Mouse (Mus musculus) thymus, postnatal 0 days (tissue): ENCODE results near the gene Arhgap27. TPM values are rescaled to one million over a fixed set of nuclear protein-coding genes. Genes with fewer than 3 reads are reported as not detected.
"Not testable (repeated sequence)": the region's sequence is repeated elsewhere in the genome, so short reads cannot be mapped to it uniquely, and the experiment has no call there.

Source experiments
- DNase-seq: peaks from one replicate; pipeline ENCODE4 v3.0.0-alpha.2; 2015; ENCODE audit warnings: low spot score
- polyA plus RNA-seq: library from polyadenylated mRNA; unstranded; fragments of >200 nt; fragmentation: Nextera tagmentation; extraction: Ambion mirVana; gene quantifications from 2 replicates; pipeline ENCODE4 v1.2.1, GENCODE M21; 2015

Gene Arhgap27
- polyA plus RNA-seq: 20.0 and 20.4 TPM in 2 replicates

DNA sequence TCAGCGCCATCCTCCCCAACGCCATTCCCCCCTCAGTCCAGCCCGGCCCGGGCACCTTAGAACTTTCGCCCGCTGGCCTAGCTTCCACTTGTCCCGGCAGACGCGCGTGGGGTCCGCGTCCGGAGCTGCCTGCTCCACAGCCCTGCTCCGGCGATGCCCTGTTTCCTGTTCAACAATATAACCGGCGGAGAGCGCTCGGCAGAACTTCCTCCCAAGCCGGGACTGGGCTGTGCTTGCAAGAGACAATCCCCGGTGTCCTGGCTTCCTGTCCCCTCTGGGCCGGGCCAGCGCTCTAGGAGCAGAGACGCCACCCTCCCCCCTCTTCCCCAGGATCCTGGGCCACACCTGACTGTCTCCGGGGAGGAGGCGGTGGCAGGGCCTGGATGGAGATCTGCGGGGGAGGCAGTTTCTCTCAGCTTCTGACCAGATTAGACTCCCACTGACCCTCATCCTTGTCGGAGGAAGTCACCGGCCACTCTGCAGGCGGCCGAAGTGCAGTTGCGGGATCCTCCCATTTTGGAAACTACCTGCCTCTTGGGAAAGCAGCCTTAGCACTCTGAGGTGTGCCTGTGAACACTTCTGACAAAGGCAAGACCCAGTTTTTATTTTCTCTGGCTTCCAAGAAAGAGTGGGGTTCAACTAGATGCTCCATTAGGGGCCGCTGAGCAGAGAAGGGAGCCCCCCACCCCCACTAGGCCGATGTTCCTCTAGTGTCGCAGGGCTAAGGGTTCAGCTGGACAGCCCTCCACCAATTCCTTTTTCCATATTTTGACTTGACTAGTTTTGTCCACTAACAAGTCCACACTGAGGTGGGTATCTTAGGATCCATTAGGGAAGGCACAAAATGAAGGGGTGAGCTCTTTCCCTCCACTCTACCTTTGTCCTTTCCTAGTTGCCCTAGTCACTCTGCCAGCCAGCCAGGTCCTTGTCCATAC, at the start of gene Arhgap27:
Arhgap27 (minus strand) TSS at position 479 of the 935 bp plus-strand sequence.
- peak; percentile 60 for DNase-seq

- no peak for DNase-seq
These were observed 49.5 kb upstream of the Arhgap27 start for GRCm38 (mm10) chr11:103412950-103413423.

DNA sequence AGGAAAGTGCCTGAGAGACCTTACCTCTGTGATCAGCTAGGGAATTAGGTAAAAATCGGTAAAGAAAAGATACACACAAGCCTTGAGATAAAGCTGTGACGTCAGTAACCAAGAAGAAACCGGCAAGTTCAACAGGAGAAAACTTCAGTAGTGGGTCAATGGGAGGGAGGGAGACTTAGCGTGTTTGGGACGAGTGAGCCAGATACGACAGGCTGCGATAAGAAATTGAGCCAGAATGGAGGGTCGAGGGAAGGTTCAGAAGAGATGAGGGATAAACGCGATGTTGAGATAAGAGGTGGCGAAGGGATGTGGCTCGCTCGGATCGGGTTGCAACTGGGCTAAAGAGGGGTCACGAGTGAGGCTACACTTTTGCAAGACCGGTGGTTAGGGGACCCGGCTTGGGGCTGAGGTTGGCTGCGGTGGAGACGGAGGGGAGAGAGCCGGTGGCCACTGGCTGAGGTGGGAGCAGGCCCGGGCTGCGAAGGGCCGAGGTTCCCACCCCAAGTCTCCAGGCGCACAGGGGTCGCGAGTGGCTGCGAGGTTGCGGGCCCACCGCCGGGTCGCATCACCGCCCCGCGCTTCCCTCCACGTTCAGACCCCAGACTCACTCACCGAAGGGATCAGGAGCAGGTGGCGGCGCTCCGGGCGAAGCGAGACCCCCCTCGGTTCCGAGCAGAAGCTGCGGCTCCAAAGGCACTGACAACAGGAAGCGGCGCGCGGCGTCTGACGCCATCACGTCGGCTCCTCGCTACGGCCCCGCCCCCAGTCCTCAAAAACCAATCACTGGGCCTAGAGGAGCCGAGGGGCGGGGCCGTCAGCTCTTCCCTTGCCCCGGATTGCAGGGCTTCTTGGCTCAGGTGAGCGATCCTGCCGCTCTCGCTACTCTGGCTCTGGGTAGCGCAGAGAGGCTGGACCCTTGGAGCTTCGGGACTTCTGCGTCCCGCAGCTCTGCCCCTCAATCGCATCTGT, 48.8 kb upstream of the Arhgap27 start, which contains the start of gene Plekhm1:
Plekhm1 (minus strand) TSS at position 707 of the 969 bp plus-strand sequence.
- DNase-seq: peak; percentile 97

- DNase-seq: no peak
These were observed 47.8 kb upstream of the Arhgap27 start for GRCm38 (mm10) chr11:103411301-103411700.

GRCm38 (mm10) chr11:103408880-103409279, 45.4 kb upstream of the Arhgap27 start:
- DNase-seq: no peak

DNA sequence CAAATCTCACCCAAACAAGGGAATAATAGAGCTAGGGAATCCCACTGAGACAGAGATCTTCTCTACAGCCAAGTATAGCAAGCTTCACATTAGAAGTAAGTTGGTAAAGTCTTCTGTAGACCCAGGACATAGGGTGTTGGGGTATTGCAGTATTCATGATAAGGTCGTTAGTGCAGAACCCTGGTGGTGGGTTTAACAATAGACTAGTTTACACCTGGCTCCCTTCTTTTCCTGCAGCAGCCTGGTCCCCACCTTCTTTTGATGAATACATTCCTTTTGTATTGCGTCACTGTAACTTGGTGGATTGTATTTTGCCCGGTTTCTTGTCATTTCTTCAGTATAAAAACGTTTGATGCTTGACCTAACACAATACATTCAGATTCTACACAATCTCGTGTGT, 43.6 kb upstream of the Arhgap27 start:
- not testable (repeated sequence) for DNase-seq

DNA sequence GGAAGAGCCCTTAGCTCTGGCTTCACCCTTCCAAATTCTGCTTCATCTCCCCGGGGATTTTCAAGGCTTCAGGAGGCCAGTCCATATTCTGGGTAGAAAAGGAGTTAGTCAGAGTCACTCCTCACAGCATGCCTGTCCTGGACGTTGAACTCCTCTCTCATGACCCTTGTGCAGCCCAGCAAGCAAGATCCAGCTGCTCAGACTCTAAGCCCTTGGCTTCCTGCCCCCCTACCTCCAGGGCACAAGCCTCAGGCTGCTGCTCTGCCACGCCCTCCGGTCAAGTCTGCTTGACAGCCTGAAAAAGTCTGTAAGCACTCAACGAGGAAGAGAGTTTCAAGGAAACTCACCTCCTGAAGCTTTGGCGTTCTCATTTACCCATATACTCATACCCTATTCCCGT, 43.1 kb upstream of the Arhgap27 start:
- DNase-seq: no peak

DNA sequence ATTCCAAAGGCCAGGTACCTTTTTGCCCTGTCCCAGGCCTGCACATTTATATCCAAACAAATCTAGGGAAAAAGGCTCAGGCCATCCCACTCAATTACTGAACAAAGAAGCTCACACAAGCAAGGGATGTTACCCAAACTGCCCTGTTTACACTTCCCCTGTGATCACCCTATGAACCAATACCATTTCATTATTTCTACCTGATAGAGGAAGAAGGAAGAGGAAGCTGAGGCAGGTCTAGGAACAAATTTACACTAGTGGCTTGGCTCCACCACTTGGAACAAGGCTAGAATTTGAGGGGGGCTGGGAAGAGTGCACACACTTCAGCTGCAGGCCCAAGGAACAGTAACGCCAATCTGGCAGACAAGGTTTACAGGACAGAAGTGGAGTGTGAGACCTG, 42.3 kb upstream of the Arhgap27 start:
- DNase-seq: no peak

- no peak for DNase-seq
These were observed 41.1 kb upstream of the Arhgap27 start for GRCm38 (mm10) chr11:103404618-103405017.

GRCm38 (mm10) chr11:103403776-103404175, 40.3 kb upstream of the Arhgap27 start:
- DNase-seq: no peak

DNA sequence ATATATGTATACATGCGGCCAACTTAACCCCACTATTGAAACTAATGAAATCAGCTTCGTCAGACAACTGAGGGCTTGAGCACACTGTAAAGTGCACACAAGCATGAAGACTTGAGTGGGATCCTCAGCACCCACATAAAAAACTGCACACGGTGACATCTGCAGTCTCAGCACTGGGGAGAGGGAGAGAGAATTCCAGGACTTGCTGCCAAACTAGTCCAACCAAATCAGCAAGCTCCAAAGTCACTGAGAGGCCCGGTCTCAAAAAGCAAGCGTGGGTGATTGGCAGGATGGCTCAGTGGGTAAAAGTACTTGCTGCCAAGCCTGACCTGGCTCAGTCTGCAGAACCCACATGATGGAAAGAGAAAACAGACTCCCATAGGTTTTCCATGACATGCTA, 39.2 kb upstream of the Arhgap27 start:
- no peak for DNase-seq

DNA sequence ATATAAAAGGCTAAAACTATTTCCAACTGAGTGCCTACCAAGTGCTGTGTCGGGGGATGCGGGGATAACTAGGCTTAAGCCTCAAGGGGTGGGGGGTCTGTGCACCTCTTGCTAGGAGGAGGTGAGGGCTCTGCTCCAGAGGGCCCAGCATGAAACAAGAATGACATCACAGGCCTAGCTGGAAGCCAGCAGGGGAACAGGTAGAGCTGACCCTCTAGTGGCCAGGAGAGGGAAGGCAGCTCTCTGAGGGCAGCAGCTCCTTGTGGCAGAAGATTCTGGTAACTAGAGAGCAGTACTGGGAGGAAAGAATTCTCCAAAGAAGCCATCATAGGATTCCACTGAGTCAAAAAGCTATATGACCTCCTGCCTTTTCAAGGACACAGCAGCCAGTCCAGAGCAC, 38.7 kb upstream of the Arhgap27 start:
- DNase-seq: peak; percentile 59

- no peak for DNase-seq
These were observed 36.5 kb upstream of the Arhgap27 start for GRCm38 (mm10) chr11:103399986-103400385.

GRCm38 (mm10) chr11:103399050-103399449, 35.6 kb upstream of the Arhgap27 start:
- peak; percentile 17 for DNase-seq

GRCm38 (mm10) chr11:103396682-103397081, 33.2 kb upstream of the Arhgap27 start:
- DNase-seq: no peak

- no peak for DNase-seq
These were observed 32.7 kb upstream of the Arhgap27 start for GRCm38 (mm10) chr11:103396236-103396635.

DNA sequence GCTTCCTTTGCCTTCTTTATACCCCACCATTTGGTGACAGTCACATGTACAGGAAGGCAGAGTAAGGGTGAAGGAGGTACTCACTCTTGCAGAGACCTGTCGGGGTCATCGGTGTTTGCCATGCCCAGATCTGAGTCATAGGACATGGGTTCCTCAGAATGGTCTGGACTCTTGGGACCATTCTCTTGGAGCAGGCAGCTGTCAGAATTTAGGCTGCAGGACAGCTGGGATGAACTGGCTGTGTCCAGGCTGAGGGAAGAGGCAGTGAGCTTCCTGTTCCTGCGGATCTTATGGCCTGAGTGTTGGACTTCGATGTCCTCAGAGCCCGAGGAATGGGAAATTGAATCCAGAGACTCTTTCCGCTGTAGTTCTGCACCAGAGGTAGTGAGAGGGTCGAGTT, 31.1 kb upstream of the Arhgap27 start:
- no peak for DNase-seq

GRCm38 (mm10) chr11:103394025-103394424, 30.5 kb upstream of the Arhgap27 start:
- no peak for DNase-seq

DNA sequence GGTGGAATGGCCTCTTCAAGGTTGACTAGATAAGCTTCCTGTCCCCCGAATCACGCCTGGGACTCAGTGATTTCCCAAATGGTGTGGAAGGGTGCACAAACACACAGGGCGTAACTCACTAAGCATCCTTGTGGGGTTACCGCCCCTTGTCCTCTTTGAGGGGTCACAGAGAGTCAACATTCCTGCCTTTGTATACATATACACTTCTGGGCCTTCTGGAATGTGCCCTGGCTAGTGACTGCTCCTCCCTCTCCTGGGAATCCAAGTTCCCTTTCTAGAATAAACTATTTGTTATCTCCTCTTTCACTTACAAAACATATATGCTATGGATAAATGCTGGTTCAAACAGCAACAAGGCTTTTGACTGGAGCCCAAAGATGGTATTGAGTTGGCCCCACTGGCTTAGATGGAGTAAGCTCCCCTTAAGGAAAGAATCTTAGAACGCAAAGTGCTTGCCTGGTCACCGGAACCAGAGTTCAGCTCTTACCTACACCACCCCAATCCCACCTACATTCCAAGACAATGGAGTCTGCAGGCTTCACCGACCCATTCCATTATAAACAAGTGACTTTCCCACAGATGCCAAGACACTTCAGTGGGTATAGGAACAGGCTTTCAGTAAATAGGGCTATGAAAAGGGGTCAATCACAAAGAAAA, 24.5 kb upstream of the Arhgap27 start:
- no peak for DNase-seq

DNA sequence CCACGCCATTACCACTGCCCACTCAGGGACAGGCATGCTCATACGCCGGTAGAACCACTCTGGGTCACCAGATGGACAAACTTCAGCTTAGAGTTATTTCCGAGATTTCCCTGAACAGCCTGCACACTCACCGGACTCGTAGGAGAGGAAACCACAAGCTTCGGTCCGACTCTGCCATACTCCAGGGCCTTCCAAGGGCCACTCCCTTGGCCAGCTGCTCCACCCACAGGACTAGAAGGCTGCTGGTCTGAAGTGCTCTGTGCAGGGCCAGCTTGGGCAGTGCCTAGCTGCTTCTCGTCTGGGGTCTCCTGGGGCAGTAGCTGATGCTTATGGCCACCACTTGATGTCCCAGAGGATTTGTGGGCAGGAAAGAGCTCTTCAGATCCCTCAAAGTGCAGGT, 23.3 kb upstream of the Arhgap27 start:
- no peak for DNase-seq
